Mouse (Mus musculus) intestine, embryonic 15.5 days (tissue): ENCODE results near the gene Nav3. TPM values are rescaled to one million over a fixed set of nuclear protein-coding genes. Genes with fewer than 3 reads are reported as not detected.

Experiments used
- ATAC-seq: fragments of 200-750 bp; cut with Nextera tagmentation; 2 replicates; pipeline ENCODE4 v1.8.0; 2017; ENCODE audit warnings: moderate TSS enrichment, moderate library complexity
- H3K27ac ChIP-seq: fragments of 300-500 bp; sonication (generic); 2 replicates; pipeline ENCODE4 v1.5.1; 2015; ENCODE audit warnings: mild to moderate bottlenecking, inconsistent platforms
- H3K27me3 ChIP-seq: fragments of 300-500 bp; sonication (generic); replicated peaks from 2 replicates; pipeline ENCODE4 v1.6.1; 2015; ENCODE audit warnings: inconsistent platforms
- H3K36me3 ChIP-seq: fragments of 300-500 bp; sonication (generic); 2 replicates; pipeline ENCODE4 v1.6.1; 2015; ENCODE audit warnings: inconsistent platforms
- H3K4me1 ChIP-seq: fragments of 300-500 bp; sonication (generic); replicated peaks from 2 replicates; pipeline ENCODE4 v1.6.1; 2015; ENCODE audit warnings: inconsistent platforms
- H3K4me2 ChIP-seq: fragments of 300-500 bp; sonication (generic); replicated peaks from 2 replicates; pipeline ENCODE4 v1.6.1; 2015; ENCODE audit warnings: mild to moderate bottlenecking, inconsistent platforms
- H3K4me3 ChIP-seq: fragments of 300-500 bp; sonication (generic); replicated peaks from 2 replicates; pipeline ENCODE4 v1.5.1; 2015; ENCODE audit warnings: inconsistent platforms
- H3K9ac ChIP-seq: fragments of 300-500 bp; sonication (generic); 2 replicates; pipeline ENCODE4 v1.6.1; 2015; ENCODE audit warnings: inconsistent platforms
- H3K9me3 ChIP-seq: fragments of 300-500 bp; sonication (generic); 2 replicates; pipeline ENCODE4 v1.6.1; 2016; ENCODE audit warnings: inconsistent platforms
- WGBS: fragments of 180-500 bp; shearing (Covaris S2); methylation state at CpG from one replicate; pipeline ENCODE4 v1.1.7; 2015; 5-methylcytosine and 5-hydroxymethylcytosine counted together
- polyA plus RNA-seq: library from polyadenylated mRNA; unstranded; fragments of >200 nt; fragmentation: Nextera tagmentation; extraction: Ambion mirVana; gene quantifications from 2 replicates; pipeline ENCODE4 v1.2.1, GENCODE M21; 2015

Nav3 gene
- polyA plus RNA-seq, 1 experiment from 2014 or later, result 0.93 TPM

GRCm38 (mm10) chr10:109999904-110000303 is 456.1 kb downstream of the Nav3 start:
- Histone ChIP-seq H3K36me3 (no peaks in the 10 kb centered on the region), H3K27ac (no peak overlapping the region), H3K4me1 (no peaks in the 10 kb centered on the region), H3K27me3 (no peaks in the 10 kb centered on the region), H3K4me2 (no peak overlapping the region), H3K4me3 (no peak overlapping the region), H3K9ac (no peak overlapping the region), H3K9me3 (no peaks in the 10 kb centered on the region)
- ATAC-seq, result no peak
- 78% methylated on average over 10 of the region's 10 CpGs for WGBS

GRCm38 (mm10) chr10:109994302-109994701 is 461.7 kb downstream of the Nav3 start:
- Histone ChIP-seq H3K9me3 (no peaks in the 10 kb centered on the region), H3K4me1 (no peaks in the 10 kb centered on the region), H3K4me2 (no peak overlapping the region), H3K9ac (no peak overlapping the region), H3K4me3 (no peak overlapping the region), H3K27me3 (no peaks in the 10 kb centered on the region), H3K36me3 (no peaks in the 10 kb centered on the region), H3K27ac (no peak overlapping the region)
- no peak for ATAC-seq
- WGBS, result 70% methylated on average over 5 of the region's 5 CpGs

- Histone ChIP-seq H3K9me3 (no peaks in the 10 kb centered on the region), H3K36me3 (no peaks in the 10 kb centered on the region), H3K4me1 (no peaks in the 10 kb centered on the region), H3K27me3 (no peaks in the 10 kb centered on the region), H3K4me3 (no peak overlapping the region), H3K4me2 (no peak overlapping the region), H3K9ac (no peak overlapping the region), H3K27ac (no peak overlapping the region)
- ATAC-seq, result no peak
- WGBS, result 76% methylated on average over 8 of the region's 8 CpGs
These were observed 470.0 kb downstream of the Nav3 start for GRCm38 (mm10) chr10:109985824-109986485.

GRCm38 (mm10) chr10:109976351-109976750 is 479.7 kb downstream of the Nav3 start:
- H3K4me3 ChIP-seq, result no peak overlapping the region
- no peak for ATAC-seq
- H3K4me1 ChIP-seq, result no peaks in the 10 kb centered on the region
- no peaks in the 10 kb centered on the region for H3K36me3 ChIP-seq
- no peak overlapping the region for H3K9ac ChIP-seq
- H3K4me2 ChIP-seq, result no peak overlapping the region
- no peaks in the 10 kb centered on the region for H3K27me3 ChIP-seq
- no peaks in the 10 kb centered on the region for H3K9me3 ChIP-seq
- H3K27ac ChIP-seq, result no peak overlapping the region
- 84% methylated on average over 8 of the region's 8 CpGs for WGBS

- H3K4me1 ChIP-seq, result no peaks in the 10 kb centered on the region
These were observed 481.8 kb downstream of the Nav3 start for GRCm38 (mm10) chr10:109974177-109974576.

GRCm38 (mm10) chr10:109973483-109973882 is 482.5 kb downstream of the Nav3 start:
- no peak overlapping the region for H3K9ac ChIP-seq
- no peaks in the 10 kb centered on the region for H3K9me3 ChIP-seq
- H3K36me3 ChIP-seq, result no peaks in the 10 kb centered on the region
- no peaks in the 10 kb centered on the region for H3K4me1 ChIP-seq
- H3K4me3 ChIP-seq, result no peak overlapping the region
- no peaks in the 10 kb centered on the region for H3K27me3 ChIP-seq
- peak; percentile 93 for ATAC-seq
- H3K4me2 ChIP-seq, result no peak overlapping the region
- 35% methylated on average over 3 of the region's 3 CpGs for WGBS
- H3K27ac ChIP-seq, result no peak overlapping the region

More at GRCm38 (mm10) chr10:109974177-109974576, 481.8 kb downstream of the Nav3 start:
- Histone ChIP-seq H3K27ac (no peak overlapping the region), H3K9ac (no peak overlapping the region), H3K36me3 (no peaks in the 10 kb centered on the region), H3K4me2 (no peak overlapping the region), H3K4me3 (no peak overlapping the region), H3K9me3 (no peaks in the 10 kb centered on the region), H3K27me3 (no peaks in the 10 kb centered on the region)
- ATAC-seq, result no peak
- WGBS, result 75% methylated on average over 4 of the region's 4 CpGs

GRCm38 (mm10) chr10:109950296-109950695 is 505.7 kb downstream of the Nav3 start:
- Histone ChIP-seq H3K27me3 (no peaks in the 10 kb centered on the region), H3K9me3 (no peaks in the 10 kb centered on the region), H3K4me1 (no peaks in the 10 kb centered on the region), H3K4me3 (no peak overlapping the region), H3K36me3 (no peaks in the 10 kb centered on the region), H3K9ac (no peak overlapping the region), H3K4me2 (no peak overlapping the region), H3K27ac (no peak overlapping the region)
- WGBS, result 73% methylated on average over 3 of the region's 3 CpGs
- no peak for ATAC-seq

- H3K4me3 ChIP-seq, result no peak overlapping the region
- H3K9ac ChIP-seq, result no peak overlapping the region
- H3K36me3 ChIP-seq, result no peaks in the 10 kb centered on the region
- no peaks in the 10 kb centered on the region for H3K27me3 ChIP-seq
- H3K9me3 ChIP-seq, result no peaks in the 10 kb centered on the region
- no peak overlapping the region for H3K4me2 ChIP-seq
- no peak overlapping the region for H3K27ac ChIP-seq
- WGBS, result 69% methylated on average over 5 of the region's 5 CpGs
- H3K4me1 ChIP-seq, result no peaks in the 10 kb centered on the region
- ATAC-seq, result no peak
These were observed 526.7 kb downstream of the Nav3 start for GRCm38 (mm10) chr10:109929319-109929622.

- no peaks in the 10 kb centered on the region for H3K4me1 ChIP-seq
- no peaks in the 10 kb centered on the region for H3K27me3 ChIP-seq
- no peak overlapping the region for H3K27ac ChIP-seq
- no peaks in the 10 kb centered on the region for H3K9me3 ChIP-seq
- ATAC-seq, result no peak
- H3K9ac ChIP-seq, result no peak overlapping the region
- H3K4me2 ChIP-seq, result no peak overlapping the region
- 57% methylated on average over 8 of the region's 8 CpGs for WGBS
- H3K4me3 ChIP-seq, result no peak overlapping the region
- no peaks in the 10 kb centered on the region for H3K36me3 ChIP-seq
These were observed 527.3 kb downstream of the Nav3 start for GRCm38 (mm10) chr10:109928547-109929318.

- H3K36me3 ChIP-seq, result no peaks in the 10 kb centered on the region
These were observed 529.9 kb downstream of the Nav3 start for GRCm38 (mm10) chr10:109926149-109926548.

GRCm38 (mm10) chr10:109924136-109924535 is 531.9 kb downstream of the Nav3 start:
- ATAC-seq, result no peak
- Histone ChIP-seq H3K9me3 (no peaks in the 10 kb centered on the region), H3K4me3 (no peak overlapping the region), H3K27me3 (no peaks in the 10 kb centered on the region), H3K4me1 (no peaks in the 10 kb centered on the region), H3K36me3 (no peaks in the 10 kb centered on the region), H3K27ac (no peak overlapping the region), H3K4me2 (no peak overlapping the region), H3K9ac (no peak overlapping the region)
- 58% methylated on average over 2 of the region's 2 CpGs for WGBS

More at GRCm38 (mm10) chr10:109926149-109926548, 529.9 kb downstream of the Nav3 start:
- 74% methylated on average over 3 of the region's 3 CpGs for WGBS
- Histone ChIP-seq H3K27ac (no peak overlapping the region), H3K4me1 (no peaks in the 10 kb centered on the region), H3K4me2 (no peak overlapping the region), H3K27me3 (no peaks in the 10 kb centered on the region), H3K9me3 (no peaks in the 10 kb centered on the region), H3K9ac (no peak overlapping the region), H3K4me3 (no peak overlapping the region)
- ATAC-seq, result no peak

- no peak for ATAC-seq
- 63% methylated on average over 11 of the region's 11 CpGs for WGBS
- H3K4me2 ChIP-seq, result no peak overlapping the region; the same call in 1 of the 2 replicates
These were observed 534.6 kb downstream of the Nav3 start for GRCm38 (mm10) chr10:109921368-109921767.

More at GRCm38 (mm10) chr10:109921368-109921767, 534.6 kb downstream of the Nav3 start:
- no peaks in the 10 kb centered on the region for H3K36me3 ChIP-seq
- no peaks in the 10 kb centered on the region for H3K27me3 ChIP-seq
- H3K9ac ChIP-seq, result no peak overlapping the region
- H3K9me3 ChIP-seq, result no peaks in the 10 kb centered on the region
- H3K4me3 ChIP-seq, result no peak overlapping the region
- H3K4me1 ChIP-seq, result no peaks in the 10 kb centered on the region
- H3K27ac ChIP-seq, result no peak overlapping the region
